Mouse (Mus musculus) MEL (cell line): Measurements from ENCODE around the gene Dennd1b.

Source experiments
- CTCF ChIP-seq, 3 experiments: IDR thresholded peaks in 2 of 3; conservative IDR thresholded peaks in 1 of 3; 2 replicates each; pipeline ENCODE4 v1.5.1; 2011 to 2012; ENCODE audit warnings: low read length in 3 of 3, low read depth in 2 of 3, mild to moderate bottlenecking in 2 of 3, improper control_type of control experiment in 1 of 3, inconsistent platforms in 1 of 3, mixed read lengths in 1 of 3, moderate library complexity in 1 of 3; ENCODE audit not compliant: control insufficient read depth in 1 of 3, insufficient read depth in 1 of 3, poor library complexity in 1 of 3, severe bottlenecking in 1 of 3
- EP300 ChIP-seq, 2 experiments: IDR thresholded peaks; 2 replicates each; pipeline ENCODE4 v1.6.1; 2011; ENCODE audit warnings: improper control_type of control experiment in 2 of 2, low read length in 2 of 2, low read depth in 1 of 2, mild to moderate bottlenecking in 1 of 2
- MAX ChIP-seq: IDR thresholded peaks from 2 replicates; pipeline ENCODE4 v1.6.1; 2011; ENCODE audit warnings: low read length, improper control_type of control experiment
- MYC ChIP-seq: IDR thresholded peaks from 2 replicates; pipeline ENCODE4 v1.6.1; 2011; ENCODE audit warnings: low read depth, mild to moderate bottlenecking, low read length, improper control_type of control experiment, moderate library complexity
- POLR2A ChIP-seq, 2 experiments: IDR thresholded peaks; 2 replicates each; pipeline ENCODE4 v1.6.1; 2011 to 2012; ENCODE audit warnings: low read length in 2 of 2, mild to moderate bottlenecking in 2 of 2, control low read depth in 1 of 2, improper control_type of control experiment in 1 of 2, low read depth in 1 of 2, moderate library complexity in 1 of 2; ENCODE audit not compliant: control insufficient read depth in 1 of 2, insufficient read depth in 1 of 2, poor library complexity in 1 of 2
- TAL1 ChIP-seq: IDR thresholded peaks from 2 replicates; pipeline ENCODE4 v1.6.1; 2012; ENCODE audit warnings: mild to moderate bottlenecking, inconsistent platforms, low read length, moderate library complexity, mixed read lengths
- TBP ChIP-seq: IDR thresholded peaks from 2 replicates; pipeline ENCODE4 v1.8.0; 2011; ENCODE audit warnings: low read depth, low read length, improper control_type of control experiment
- USF1 ChIP-seq: IDR thresholded peaks from 2 replicates; pipeline ENCODE4 v1.6.1; 2014; ENCODE audit warnings: low read depth, mild to moderate bottlenecking, inconsistent platforms, low read length, improper control_type of control experiment, moderate library complexity

GRCm38 (mm10) chr1:139215311-139215710 is 252.1 kb downstream of the Dennd1b start:
- TF ChIP-seq MYC (no peak), TAL1 (no peak), POLR2A (IDR thresholded peaks at IDR 0.05; ENCODE audit: control insufficient read depth in 1 of 2, insufficient read depth in 1 of 2, low read depth in 1 of 2, low read length in 2 of 2, poor library complexity in 1 of 2) (no peak), TBP (no peak), USF1 (no peak), MAX (no peak), EP300 (IDR thresholded peaks at IDR 0.05; ENCODE audit: low read depth in 1 of 2, low read length in 2 of 2) (no peak), CTCF (IDR thresholded peaks at IDR 0.05 in 2 of 3, conservative IDR thresholded peaks at IDR 0.05 in 1 of 3; ENCODE audit: control insufficient read depth in 1 of 3, insufficient read depth in 1 of 3, low read depth in 2 of 3, low read length in 3 of 3, poor library complexity in 1 of 3, severe bottlenecking in 1 of 3) (no peak)
